Mouse (Mus musculus) heart, embryonic 16.5 days (tissue): Measurements from ENCODE around the gene Cdk15. TPM values are rescaled to one million over a fixed set of nuclear protein-coding genes. Genes with fewer than 3 reads are reported as not detected.

Experiments used
- ATAC-seq: fragments of 200-750 bp; cut with Nextera tagmentation; replicated peaks from 2 replicates; pipeline ENCODE4 v1.8.0; 2017; ENCODE audit warnings: moderate number of reproducible peaks; ENCODE audit not compliant: insufficient read depth, low FRiP score; ENCODE audit errors: extremely low read depth
- H3K27ac ChIP-seq: fragments of 300-500 bp; sonication (generic); 2 replicates; pipeline ENCODE4 v1.5.1; 2014; ENCODE audit warnings: mild to moderate bottlenecking, low read length, control low read depth, moderate library complexity
- H3K27me3 ChIP-seq: fragments of 300-500 bp; sonication (generic); 2 replicates; pipeline ENCODE4 v1.6.1; 2014; ENCODE audit warnings: low read length, mixed read lengths; ENCODE audit not compliant: control insufficient read depth, insufficient read depth
- H3K36me3 ChIP-seq: fragments of 300-500 bp; sonication (generic); 2 replicates; pipeline ENCODE4 v1.6.1; 2014; ENCODE audit not compliant: control insufficient read depth, insufficient read depth
- H3K4me1 ChIP-seq: fragments of 300-500 bp; sonication (generic); 2 replicates; pipeline ENCODE4 v1.6.1; 2014; ENCODE audit warnings: low read length, mixed read lengths; ENCODE audit not compliant: control insufficient read depth, insufficient read depth
- H3K4me2 ChIP-seq: fragments of 300-500 bp; sonication (generic); 2 replicates; pipeline ENCODE4 v1.6.1; 2014; ENCODE audit warnings: low read depth, mild to moderate bottlenecking, control low read depth, low read length
- H3K4me3 ChIP-seq: fragments of 300-500 bp; sonication (generic); 2 replicates; pipeline ENCODE4 v1.5.1; 2014; ENCODE audit warnings: mild to moderate bottlenecking, control low read depth, low read length
- H3K9ac ChIP-seq: fragments of 300-500 bp; sonication (generic); 2 replicates; pipeline ENCODE4 v1.6.1; 2014; ENCODE audit warnings: low read length, control low read depth
- H3K9me3 ChIP-seq: fragments of 300-500 bp; sonication (generic); replicated peaks from 2 replicates; pipeline ENCODE4 v1.6.1; 2016; ENCODE audit warnings: low read length; ENCODE audit not compliant: control insufficient read depth
- WGBS: fragments of 180-500 bp; shearing (Covaris S2); extraction: QIAGEN DNeasy Blood & Tissue Kit; methylation state at CpG from one replicate; pipeline ENCODE4 v1.1.7; 2014; 5-methylcytosine and 5-hydroxymethylcytosine counted together
- polyA plus RNA-seq: library from polyadenylated mRNA; unstranded; fragments of >200 nt; fragmentation: Nextera tagmentation; extraction: Ambion mirVana; gene quantifications from 2 replicates; pipeline ENCODE4 v1.2.1, GENCODE M21; 2015

Cdk15 gene
- polyA plus RNA-seq, 1 experiment from 2014 or later, result 0.62 TPM

DNA sequence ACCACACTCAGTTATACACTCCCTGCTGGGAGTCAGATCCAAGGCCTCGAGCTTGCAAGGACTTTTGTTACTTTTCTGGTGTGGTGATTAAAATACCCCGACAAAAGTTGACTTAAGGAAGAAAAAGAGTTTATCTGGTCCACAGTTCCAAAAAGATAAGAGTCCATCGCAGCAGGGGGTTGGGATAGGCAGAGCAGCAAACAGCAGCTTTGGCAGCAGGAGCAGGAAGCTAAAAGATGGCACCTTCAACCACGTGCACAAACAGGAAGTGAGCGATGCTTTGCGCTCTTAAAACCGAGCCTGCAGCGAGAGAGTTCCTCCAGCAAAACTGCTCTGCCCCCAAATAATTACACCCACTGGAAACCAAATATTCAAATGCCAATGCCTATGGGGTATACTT lies 12.2 kb downstream of the Cdk15 start:
- no peak for ATAC-seq
- H3K27me3 ChIP-seq, result no peaks in the 10 kb centered on the region
- H3K27ac ChIP-seq, result no peak overlapping the region
- H3K4me1 ChIP-seq, result no peaks in the 10 kb centered on the region
- no peak overlapping the region for H3K9ac ChIP-seq
- H3K9me3 ChIP-seq, result no peaks in the 10 kb centered on the region
- 40% methylated on average over 8 of the region's 8 CpGs for WGBS
- H3K4me2 ChIP-seq, result no peak overlapping the region
- H3K36me3 ChIP-seq, result no peaks in the 10 kb centered on the region
- H3K4me3 ChIP-seq, result no peak overlapping the region

DNA sequence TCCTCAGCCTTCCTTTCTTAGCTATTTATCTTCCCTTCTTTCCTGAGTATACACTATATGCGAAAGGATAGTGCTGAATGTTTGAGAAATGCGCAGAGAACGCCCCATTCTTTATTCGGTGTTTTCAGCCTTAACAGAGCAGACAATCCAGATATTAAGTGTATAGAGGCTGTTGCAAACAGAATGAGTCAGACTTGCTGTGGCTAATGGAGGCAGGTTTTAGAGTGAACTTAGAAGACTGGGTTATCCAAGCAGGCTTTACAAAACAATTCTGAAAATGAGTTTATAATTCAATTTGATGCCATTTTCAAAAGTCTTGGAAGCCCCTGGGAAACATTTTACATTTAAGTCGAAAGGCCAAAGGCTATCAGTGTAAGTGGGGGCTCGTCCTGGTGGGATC lies 12.8 kb downstream of the Cdk15 start:
- Histone ChIP-seq H3K4me1 (no peaks in the 10 kb centered on the region), H3K27ac (no peak overlapping the region), H3K27me3 (no peaks in the 10 kb centered on the region), H3K9me3 (no peaks in the 10 kb centered on the region), H3K36me3 (no peaks in the 10 kb centered on the region), H3K9ac (no peak overlapping the region), H3K4me2 (no peak overlapping the region), H3K4me3 (no peak overlapping the region)
- ATAC-seq, result no peak
- WGBS, result 74% methylated on average over 6 of the region's 6 CpGs

DNA sequence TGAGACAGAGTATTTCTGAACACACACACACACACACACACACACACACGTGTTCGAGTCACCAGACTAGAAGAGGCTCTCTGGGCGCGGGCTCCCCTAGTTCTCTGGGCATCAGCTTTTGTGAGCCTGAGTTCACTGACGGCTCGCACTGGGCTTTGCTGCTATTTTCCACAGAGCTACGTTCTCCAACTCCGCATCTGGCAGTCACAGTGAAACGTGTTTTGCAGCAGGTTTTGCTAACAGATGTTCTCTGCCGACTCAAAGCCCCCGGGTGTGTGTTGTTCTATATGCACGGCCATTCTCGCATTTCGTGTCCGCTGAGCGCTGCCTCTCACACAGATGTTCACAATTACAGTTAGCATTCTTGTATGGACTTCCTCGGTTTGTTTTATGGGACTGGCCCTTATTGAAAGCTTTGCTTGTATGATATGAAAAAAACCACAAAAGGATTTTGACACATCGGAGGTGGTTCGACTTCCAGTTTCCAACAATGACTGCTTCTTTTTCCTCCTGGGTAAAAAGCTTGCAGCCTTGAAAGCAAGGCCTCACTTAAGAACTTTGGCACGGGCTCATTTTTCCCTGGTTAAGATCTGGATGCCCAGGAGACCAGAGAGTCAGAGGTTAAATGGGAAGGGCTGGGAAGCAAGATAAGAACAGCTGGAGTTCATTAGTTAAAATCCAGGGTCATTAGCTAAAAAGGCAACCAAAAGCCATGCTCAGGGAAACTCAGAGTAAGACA lies 13.4 kb downstream of the Cdk15 start:
- ATAC-seq, result no peak
- Histone ChIP-seq H3K4me1 (no peaks in the 10 kb centered on the region), H3K36me3 (no peaks in the 10 kb centered on the region), H3K4me2 (no peak overlapping the region), H3K27me3 (no peaks in the 10 kb centered on the region), H3K9ac (no peak overlapping the region), H3K27ac (no peak overlapping the region), H3K9me3 (no peaks in the 10 kb centered on the region), H3K4me3 (no peak overlapping the region)
- WGBS, result 51% methylated on average over 20 of the region's 20 CpGs

DNA sequence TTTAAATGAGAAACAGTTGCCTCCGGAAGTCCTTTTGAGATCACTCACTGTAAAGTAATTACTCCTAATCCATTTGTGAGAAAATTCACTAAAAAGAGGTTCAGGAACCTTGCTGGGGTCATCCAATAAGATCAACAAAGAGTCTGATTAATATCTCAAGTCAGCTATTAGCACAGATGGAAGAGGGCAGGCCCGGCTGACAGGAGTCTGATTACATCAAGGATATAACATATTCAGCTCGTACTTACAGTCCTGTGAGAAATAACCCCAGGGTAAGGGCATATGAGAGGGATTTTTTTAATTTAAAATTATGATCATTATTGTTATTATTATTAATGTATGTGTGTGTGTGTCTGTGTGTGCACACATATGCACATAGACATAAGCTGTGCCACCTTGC lies 15.5 kb downstream of the Cdk15 start:
- ATAC-seq, result no peak
- WGBS, result 80% methylated on average over 3 of the region's 3 CpGs
- H3K36me3 ChIP-seq, result no peaks in the 10 kb centered on the region
- no peak overlapping the region for H3K4me3 ChIP-seq
- no peak overlapping the region for H3K27ac ChIP-seq
- no peaks in the 10 kb centered on the region for H3K27me3 ChIP-seq
- H3K4me2 ChIP-seq, result no peak overlapping the region
- no peaks in the 10 kb centered on the region for H3K4me1 ChIP-seq
- no peak overlapping the region for H3K9ac ChIP-seq
- H3K9me3 ChIP-seq, result no peaks in the 10 kb centered on the region

DNA sequence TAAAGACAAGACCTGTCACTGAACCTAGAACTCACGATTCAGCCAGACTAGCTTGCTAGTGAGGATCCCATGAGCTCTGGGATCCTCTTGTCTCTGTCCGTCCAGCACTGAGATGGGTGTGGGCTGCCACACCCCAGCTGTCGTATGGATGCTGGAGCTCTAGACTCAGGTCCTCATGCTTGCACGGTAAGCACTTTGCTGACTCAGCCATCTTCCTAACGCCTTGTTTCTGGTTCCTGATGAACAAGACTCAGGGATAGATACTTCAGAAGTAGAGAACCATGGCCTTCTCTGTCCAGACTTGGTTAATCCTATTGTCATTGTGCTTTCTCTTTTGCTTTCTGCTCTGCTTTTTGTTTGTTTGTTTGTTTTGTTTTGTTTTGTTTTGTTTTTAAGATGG lies 29.2 kb downstream of the Cdk15 start:
- H3K27ac ChIP-seq, result no peak overlapping the region

DNA sequence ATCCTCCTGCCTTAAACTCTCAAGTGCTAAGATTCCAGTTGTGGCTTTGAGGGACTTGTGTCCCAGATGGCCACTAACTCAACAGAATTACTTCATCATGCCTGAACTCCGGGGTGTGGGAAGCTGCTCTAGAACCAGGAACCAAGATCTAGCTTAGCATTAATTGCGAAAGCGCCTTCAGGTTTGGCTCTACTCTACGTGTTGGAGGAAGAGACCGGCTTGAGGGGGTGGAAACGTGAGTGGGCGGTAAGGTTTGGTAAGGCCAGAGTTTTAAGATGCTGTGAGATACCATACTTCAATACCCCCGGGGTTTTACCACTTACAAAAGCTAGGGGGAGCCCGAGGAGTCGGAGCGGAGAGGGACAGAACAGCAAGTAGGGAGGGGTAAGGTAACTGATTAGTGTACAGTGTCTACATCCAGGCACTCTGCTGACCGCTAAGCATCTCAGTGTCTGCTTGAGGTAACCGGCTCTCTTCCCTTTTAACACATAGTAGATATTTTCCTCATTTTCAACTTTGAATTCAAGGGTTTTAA lies 29.7 kb downstream of the Cdk15 start:
- 70% methylated on average over 13 of the region's 13 CpGs for WGBS
- H3K9me3 ChIP-seq, result no peaks in the 10 kb centered on the region
- no peak for ATAC-seq

More for the DNA sequence above, 29.2 kb downstream of the Cdk15 start:
- H3K4me3 ChIP-seq, result no peak overlapping the region
- no peaks in the 10 kb centered on the region for H3K9me3 ChIP-seq
- H3K4me1 ChIP-seq, result no peaks in the 10 kb centered on the region
- no peaks in the 10 kb centered on the region for H3K36me3 ChIP-seq
- 80% methylated on average over 5 of the region's 5 CpGs for WGBS
- no peak overlapping the region for H3K9ac ChIP-seq
- no peak overlapping the region for H3K4me2 ChIP-seq
- ATAC-seq, result no peak
- no peaks in the 10 kb centered on the region for H3K27me3 ChIP-seq

DNA sequence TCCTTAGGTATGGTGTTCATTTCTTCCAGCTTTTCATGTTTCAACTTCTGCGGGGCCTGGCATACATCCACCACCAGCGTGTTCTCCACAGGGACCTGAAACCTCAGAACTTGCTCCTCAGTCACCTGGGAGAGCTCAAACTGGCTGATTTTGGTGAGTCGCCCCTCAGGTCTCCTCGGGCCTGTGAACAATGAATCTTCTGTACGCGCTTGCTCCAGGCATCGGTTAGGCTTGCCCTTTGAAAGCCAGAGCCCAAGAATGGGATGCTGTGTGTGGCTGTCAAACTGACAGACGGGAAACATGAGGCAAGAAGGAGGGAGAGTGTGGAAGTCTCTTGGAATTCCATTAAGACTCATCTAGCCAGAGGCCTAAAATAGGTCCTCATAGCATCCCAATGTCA lies 31.0 kb downstream of the Cdk15 start:
- Histone ChIP-seq H3K4me1 (no peaks in the 10 kb centered on the region), H3K36me3 (no peaks in the 10 kb centered on the region), H3K27me3 (no peaks in the 10 kb centered on the region), H3K9me3 (no peaks in the 10 kb centered on the region), H3K4me2 (no peak overlapping the region), H3K4me3 (no peak overlapping the region), H3K27ac (no peak overlapping the region), H3K9ac (no peak overlapping the region)
- WGBS, result 71% methylated on average over 8 of the region's 8 CpGs
- ATAC-seq, result no peak

More for the DNA sequence above, 29.7 kb downstream of the Cdk15 start:
- H3K4me1 ChIP-seq, result no peaks in the 10 kb centered on the region
- no peak overlapping the region for H3K9ac ChIP-seq
- H3K27ac ChIP-seq, result no peak overlapping the region
- H3K36me3 ChIP-seq, result no peaks in the 10 kb centered on the region
- no peaks in the 10 kb centered on the region for H3K27me3 ChIP-seq
- H3K4me3 ChIP-seq, result no peak overlapping the region
- no peak overlapping the region for H3K4me2 ChIP-seq

DNA sequence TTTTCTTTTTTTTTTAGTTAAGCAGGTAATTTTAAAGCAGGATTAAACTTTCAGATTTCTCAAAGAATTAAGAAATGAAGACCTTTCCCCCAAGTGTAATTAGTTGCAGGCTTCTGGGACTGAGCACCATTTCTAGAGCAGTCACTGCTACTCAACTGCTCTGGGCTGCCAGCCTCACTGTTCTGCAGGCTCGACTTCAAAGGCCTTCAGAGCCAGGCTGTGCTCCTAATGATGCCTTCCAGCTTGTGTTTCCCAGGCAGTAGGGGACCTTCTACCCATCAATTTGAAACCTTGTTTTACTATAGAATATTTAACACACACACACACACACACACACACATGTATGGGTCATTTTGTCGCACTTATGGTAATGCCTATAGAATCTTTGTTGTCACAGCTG lies 34.9 kb downstream of the Cdk15 start:
- Histone ChIP-seq H3K4me3 (no peak overlapping the region), H3K27me3 (no peaks in the 10 kb centered on the region), H3K4me1 (no peaks in the 10 kb centered on the region), H3K9me3 (no peaks in the 10 kb centered on the region), H3K27ac (no peak overlapping the region), H3K9ac (no peak overlapping the region), H3K36me3 (no peaks in the 10 kb centered on the region), H3K4me2 (no peak overlapping the region)
- ATAC-seq, result no peak
- WGBS, result 51% methylated on average over 2 of the region's 2 CpGs

DNA sequence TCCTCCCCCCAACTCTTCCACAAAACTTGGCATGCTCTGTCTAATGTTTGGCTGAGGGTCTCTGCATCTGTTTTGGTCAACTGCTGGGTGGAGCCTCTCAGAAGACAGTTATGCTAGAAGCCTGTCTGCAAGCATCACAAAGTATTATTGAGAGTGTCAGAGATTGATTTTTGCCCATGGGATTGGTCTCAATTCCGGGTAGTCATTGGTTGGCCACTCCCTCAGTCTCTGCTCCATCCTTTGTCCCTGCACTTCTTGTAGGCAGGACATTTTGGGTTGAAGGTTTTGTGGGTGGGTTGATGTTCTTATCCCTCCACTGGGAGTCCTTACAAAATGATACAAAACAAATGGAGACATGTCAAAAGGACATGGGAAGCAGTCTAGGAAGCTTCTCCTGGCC lies 39.1 kb downstream of the Cdk15 start:
- Histone ChIP-seq H3K27me3 (no peaks in the 10 kb centered on the region), H3K9ac (no peak overlapping the region), H3K4me2 (no peak overlapping the region), H3K4me3 (no peak overlapping the region), H3K4me1 (no peaks in the 10 kb centered on the region), H3K36me3 (no peaks in the 10 kb centered on the region), H3K27ac (no peak overlapping the region), H3K9me3 (no peaks in the 10 kb centered on the region)
- 75% methylated on average over 1 of the region's 1 CpGs for WGBS
- no peak for ATAC-seq
